10 mouse cellular contexts compared by ENCODE assay signal in the genomic region with DNA sequence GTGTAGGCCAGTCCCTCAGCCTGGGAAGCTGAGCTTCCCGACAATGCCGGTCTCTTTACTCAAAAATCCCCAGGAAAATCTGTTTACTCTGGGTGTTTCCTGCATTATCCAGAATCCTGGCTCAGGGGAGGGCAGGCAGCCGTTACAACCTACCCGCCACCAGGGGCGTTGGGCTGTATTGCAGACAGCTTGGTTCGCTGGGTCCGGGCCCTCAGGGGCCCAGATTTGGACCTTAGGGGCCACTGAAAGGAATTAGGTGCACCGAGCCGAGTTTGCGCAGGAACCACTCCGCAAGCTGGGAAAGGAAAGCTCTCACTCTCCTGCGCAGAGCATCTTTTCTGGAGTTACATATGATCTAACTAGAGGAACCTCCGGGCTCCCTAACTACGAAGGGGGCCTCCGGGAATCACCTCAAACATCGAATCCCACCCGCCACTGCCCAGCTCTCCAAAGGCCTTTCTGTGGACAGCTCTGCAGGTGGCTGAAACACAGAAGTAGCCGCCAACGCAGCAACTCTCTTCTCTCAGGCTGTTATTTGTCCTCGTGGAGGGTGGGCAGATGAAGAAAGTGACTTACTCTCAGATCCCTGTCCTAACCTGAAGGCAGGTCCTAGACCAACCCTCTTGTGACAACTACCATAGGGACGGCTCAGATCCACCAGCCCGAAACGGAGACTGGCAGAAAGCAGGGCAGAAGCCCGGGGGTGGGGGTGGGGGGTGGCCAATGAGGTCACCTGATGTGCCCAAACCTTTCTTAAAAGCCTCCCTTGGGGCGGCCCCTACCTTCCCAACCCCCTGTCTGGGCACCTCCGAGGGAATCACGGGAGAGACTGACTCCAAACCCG. TPM values are rescaled to one million over a fixed set of nuclear protein-coding genes. Genes with fewer than 3 reads are reported as not detected.
A peak's percentile ranks its signal among the peaks of the same experiment; 100 is the strongest.
DNase-seq lines count a peak whose midpoint lies in the region; ATAC-seq and TF ChIP-seq lines count a peak whose summit lies in the region.
"Had no signal": no experiment of that assay in that cellular context is flagged by ENCODE, and none has a peak within 500 bp of the region (broad histone marks: within the 10 kb centered on the region; RNA-seq: fewer than 3 reads in every experiment).

No protein-coding gene starts in this region.

- ATAC-seq in heart, embryonic 15.5 days (replicated peaks; ENCODE audit: insufficient number of reproducible peaks, insufficient read depth, low FRiP score, low read depth): no peak
- no peak for ATAC-seq in limb, embryonic 14.5 days (ENCODE audit: low FRiP score, low read depth)

- no peaks in the 10 kb centered on the region for H3K36me3 ChIP-seq in heart, embryonic 15.5 days
- H3K36me3 ChIP-seq in limb, embryonic 14.5 days (ENCODE audit: control insufficient read depth, insufficient read depth, low read length): no peaks in the 10 kb centered on the region

- H3K27ac ChIP-seq in heart, embryonic 15.5 days: no peak overlapping the region
- H3K27ac ChIP-seq in limb, embryonic 14.5 days (replicated peaks; ENCODE audit: low read depth, low read length): no peak overlapping the region
- H3K27ac ChIP-seq: macrophage had no signal

- DNase-seq in cerebellum, adult 11 months: peak; percentile 27
- DNase-seq in cerebellum, adult 11-12 months: no peak
- peak; percentile 71 for DNase-seq in testis, postnatal 10 days (ENCODE audit: low spot score)
- DNase-seq in testis, postnatal 14 days (ENCODE audit: low spot score): no peak
- DNase-seq in limb, embryonic 14.5 days (ENCODE audit: low spot score): no peak
- peak; percentile 56 for DNase-seq in retina, embryonic 14.5 days (ENCODE audit: low spot score)
- no peak for DNase-seq in yolk sac, embryonic 10.5 days (ENCODE audit: low spot score)

- peak overlapping the region; percentile 89 for H3K4me2 ChIP-seq in heart, embryonic 15.5 days
- H3K4me2 ChIP-seq in limb, embryonic 14.5 days (replicated peaks; ENCODE audit: low read depth, low read length, severe bottlenecking): no peak overlapping the region

- TF ChIP-seq POLR2A in limb, embryonic 14.5 days (IDR thresholded peaks at IDR 0.05; ENCODE audit: borderline replicate concordance, extremely low read depth, insufficient read depth, insufficient read length): no peak

- peaks cover 38% of the 10 kb centered on the region for H3K27me3 ChIP-seq in heart, embryonic 15.5 days
- H3K27me3 ChIP-seq in limb, embryonic 14.5 days (ENCODE audit: control insufficient read depth, insufficient read depth, low read length): peaks cover 39% of the 10 kb centered on the region

- H3K9me3 ChIP-seq in heart, embryonic 15.5 days (replicated peaks): no peaks in the 10 kb centered on the region
- H3K9me3 ChIP-seq in limb, embryonic 14.5 days (ENCODE audit: control insufficient read depth, low read length): no peaks in the 10 kb centered on the region

- peak overlapping the region; percentile 56; the same call in 1 of the 2 replicates for H3K4me3 ChIP-seq in heart, embryonic 15.5 days
- peak overlapping the region; percentile 41; the same call in 1 of the 2 replicates for H3K4me3 ChIP-seq in limb, embryonic 14.5 days (replicated peaks; ENCODE audit: low read length)
- H3K4me3 ChIP-seq: erythroblast, embryonic 14.5 days had no signal

- H3K4me1 ChIP-seq in heart, embryonic 15.5 days (replicated peaks): peaks cover 61% of the 10 kb centered on the region
- H3K4me1 ChIP-seq in limb, embryonic 14.5 days (ENCODE audit: control insufficient read depth, insufficient read depth, low read length): peaks cover 47% of the 10 kb centered on the region

- H3K9ac ChIP-seq in heart, embryonic 15.5 days: no peak overlapping the region; the same call in 1 of the 2 replicates
- H3K9ac ChIP-seq in limb, embryonic 14.5 days (ENCODE audit: low read depth, low read length, severe bottlenecking): no peak overlapping the region

- WGBS in heart, embryonic 15.5 days: 5% methylated on average over 28 of the region's 28 CpGs
- WGBS in limb, embryonic 14.5 days: 2% methylated on average over 28 of the region's 28 CpGs

RNA-seq across cellular contexts. Expression of gene Cbx4, which starts 2.6 kb away (rescaled TPM):
- 9.3 and 11.6 TPM in 2 replicates for polyA plus RNA-seq in heart, embryonic 15.5 days (2015; fragmentation: Nextera tagmentation; extraction: Ambion mirVana)
- polyA plus RNA-seq in limb, embryonic 14.5 days (2012; rRNA removed): 23.1 and 24.3 TPM in 2 replicates
- polyA plus RNA-seq in limb, embryonic 14.5 days (2014; fragmentation: Nextera tagmentation; extraction: Ambion mirVana): 10.9 and 11.4 TPM in 2 replicates

RNA-seq across cellular contexts. Expression of gene Cbx8, which starts 47.8 kb away (rescaled TPM):
- 7.5 and 9.5 TPM in 2 replicates for polyA plus RNA-seq in heart, embryonic 15.5 days (2015; fragmentation: Nextera tagmentation; extraction: Ambion mirVana)
- 6.9 and 7.2 TPM in 2 replicates for polyA plus RNA-seq in limb, embryonic 14.5 days (2012; rRNA removed)
- polyA plus RNA-seq in limb, embryonic 14.5 days (2014; fragmentation: Nextera tagmentation; extraction: Ambion mirVana): 10.1 and 12.6 TPM in 2 replicates

Comparison
In these comparisons a context has a peak if more than half of its experiments do, and no peak if none do; other contexts are left out.
1. DNase-seq: peak in cerebellum, adult 11 months (single experiment), testis, postnatal 10 days (single experiment) and retina, embryonic 14.5 days (single experiment); none in cerebellum, adult 11-12 months (single experiment), testis, postnatal 14 days (single experiment), limb, embryonic 14.5 days (single experiment) and yolk sac, embryonic 10.5 days (single experiment).